Mouse (Mus musculus): ENCODE results near the gene Celf2. TPM values are rescaled to one million over a fixed set of nuclear protein-coding genes. Genes with fewer than 3 reads are reported as not detected.

Gene Celf2
- polyA plus RNA-seq, 1 experiment from 2014 or later, result 68.8 TPM

DNA sequence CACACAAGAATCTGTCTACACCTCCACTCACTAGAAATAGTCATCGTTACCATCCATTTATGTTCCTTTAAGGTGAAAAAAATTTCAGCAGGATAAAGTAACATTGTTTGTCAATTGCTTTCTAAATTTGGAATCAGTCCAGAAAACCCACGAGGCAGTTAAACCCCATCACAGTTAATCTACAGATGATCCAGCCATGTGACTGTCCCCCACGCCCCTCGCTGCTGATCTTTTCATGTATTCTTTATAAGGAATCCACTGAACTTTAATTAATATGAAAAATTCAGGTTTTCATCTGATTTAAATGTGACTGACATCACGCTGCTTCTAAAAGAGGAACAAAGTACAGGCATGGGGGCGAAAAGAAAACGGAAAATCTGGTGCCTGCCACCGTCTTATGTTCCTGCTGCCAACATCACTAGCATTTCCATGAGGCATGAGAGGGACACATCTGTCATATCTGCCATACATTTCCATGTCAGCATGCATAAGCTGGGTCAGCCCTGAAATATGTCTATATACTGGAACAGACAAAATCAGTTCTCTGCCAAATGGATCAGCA is 70.6 kb downstream of the Celf2 start:
- no peaks in the 10 kb centered on the region for H3K4me1 ChIP-seq (ENCODE audit: control insufficient read depth, insufficient read depth, low read length)
- no peak overlapping the region for H3K4me3 ChIP-seq (ENCODE audit: low read depth, low read length)
- H3K27ac ChIP-seq (replicated peaks; ENCODE audit: low read depth, low read length), result no peak overlapping the region
- H3K4me2 ChIP-seq (ENCODE audit: low read depth, low read length), result no peak overlapping the region
- no peak for ATAC-seq (ENCODE audit: low read depth)
- H3K27me3 ChIP-seq (replicated peaks; ENCODE audit: control insufficient read depth, insufficient read depth, low read length), result no peaks in the 10 kb centered on the region
- no peaks in the 10 kb centered on the region for H3K9me3 ChIP-seq (ENCODE audit: control insufficient read depth, low read length)
- no peaks in the 10 kb centered on the region for H3K36me3 ChIP-seq (ENCODE audit: control insufficient read depth, insufficient read depth, low read length)
- whole genome bisulfite sequencing, result 72% methylated on average over 8 of the region's 8 CpGs
- DNase-seq (ENCODE audit: low spot score), result no peak
- no peak overlapping the region for H3K9ac ChIP-seq (ENCODE audit: low read depth, low read length)

DNA sequence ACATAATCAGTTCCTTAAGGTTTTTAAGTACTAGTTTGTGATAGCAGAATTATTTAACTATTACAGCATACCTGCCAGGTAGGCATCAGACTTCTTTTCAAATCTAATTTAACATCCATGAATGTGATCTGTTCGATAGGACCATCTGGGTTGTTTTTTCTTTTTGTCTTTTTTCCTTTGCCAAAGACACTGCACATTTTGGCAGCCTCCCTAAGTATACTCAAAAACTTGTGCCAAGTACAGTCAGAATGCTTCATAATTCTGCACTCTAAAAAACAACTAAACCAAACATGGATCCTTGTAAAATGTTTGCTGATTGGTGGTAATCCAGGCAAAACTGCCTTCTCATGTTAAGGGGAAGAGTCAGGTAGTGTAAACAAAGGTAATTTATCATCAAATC is 82.9 kb downstream of the Celf2 start:
- Histone ChIP-seq H3K36me3 (ENCODE audit: control insufficient read depth, insufficient read depth, low read length) (no peaks in the 10 kb centered on the region), H3K9me3 (ENCODE audit: control insufficient read depth, low read length) (no peaks in the 10 kb centered on the region), H3K9ac (ENCODE audit: low read depth, low read length) (no peak overlapping the region), H3K27me3 (replicated peaks; ENCODE audit: control insufficient read depth, insufficient read depth, low read length) (no peaks in the 10 kb centered on the region), H3K4me1 (ENCODE audit: control insufficient read depth, insufficient read depth, low read length) (no peaks in the 10 kb centered on the region), H3K4me3 (ENCODE audit: low read depth, low read length) (no peak overlapping the region), H3K27ac (replicated peaks; ENCODE audit: low read depth, low read length) (no peak overlapping the region), H3K4me2 (ENCODE audit: low read depth, low read length) (no peak overlapping the region)
- DNase-seq (ENCODE audit: low spot score) (peak; percentile 7), ATAC-seq (ENCODE audit: low read depth) (no peak)
- 54% methylated on average over 1 of the region's 1 CpGs for WGBS

DNA sequence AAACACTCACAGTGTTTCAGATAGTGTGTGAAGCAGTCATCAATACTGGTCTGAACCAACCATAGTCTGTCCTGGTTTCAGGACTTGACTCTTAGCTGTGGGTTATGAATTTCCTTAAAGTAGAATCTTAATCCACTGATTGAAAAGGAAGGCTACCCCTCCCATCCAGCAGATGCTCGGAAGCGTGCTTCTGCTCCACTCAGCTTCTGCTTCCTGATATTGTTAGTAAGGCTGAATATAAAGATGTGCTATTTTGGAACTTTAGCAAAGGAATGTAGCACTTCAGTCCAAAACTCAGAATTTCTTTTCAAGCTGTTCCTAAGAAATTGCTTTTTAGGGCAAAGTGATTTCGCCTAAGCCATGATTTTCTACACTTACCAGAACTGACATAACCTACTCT is 108.8 kb downstream of the Celf2 start:
- Histone ChIP-seq H3K9ac (ENCODE audit: low read depth, low read length) (no peak overlapping the region), H3K27ac (replicated peaks; ENCODE audit: low read depth, low read length) (no peak overlapping the region), H3K9me3 (ENCODE audit: control insufficient read depth, low read length) (no peaks in the 10 kb centered on the region), H3K4me1 (ENCODE audit: control insufficient read depth, insufficient read depth, low read length) (no peaks in the 10 kb centered on the region), H3K4me3 (ENCODE audit: low read depth, low read length) (no peak overlapping the region), H3K36me3 (ENCODE audit: control insufficient read depth, insufficient read depth, low read length) (no peaks in the 10 kb centered on the region), H3K4me2 (ENCODE audit: low read depth, low read length) (no peak overlapping the region), H3K27me3 (replicated peaks; ENCODE audit: control insufficient read depth, insufficient read depth, low read length) (no peaks in the 10 kb centered on the region)
- ATAC-seq (ENCODE audit: low read depth), result no peak
- WGBS, result 75% methylated on average over 3 of the region's 3 CpGs
- DNase-seq (ENCODE audit: low spot score), result no peak

DNA sequence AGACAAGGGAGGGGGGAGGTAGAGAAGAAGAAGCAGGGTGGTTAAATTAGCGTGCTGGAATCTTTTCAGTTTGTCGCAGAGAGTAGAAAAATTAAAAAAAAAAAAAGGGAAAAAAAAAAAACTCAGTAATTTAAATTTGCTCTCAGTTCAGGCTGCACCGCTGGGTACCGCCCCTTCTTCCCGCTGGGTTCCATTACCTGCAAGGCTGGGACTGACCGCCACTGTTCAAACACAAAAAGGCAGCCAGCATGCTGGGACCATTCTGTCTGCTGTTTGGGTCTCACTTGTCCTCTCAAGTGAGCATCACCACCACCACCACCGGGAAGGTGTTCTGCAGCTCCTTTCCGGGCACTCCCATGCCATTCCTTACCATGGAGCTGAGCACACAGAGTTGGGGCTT is 113.4 kb downstream of the Celf2 start:
- DNase-seq (ENCODE audit: low spot score) (no peak), ATAC-seq (ENCODE audit: low read depth) (no peak)
- H3K36me3 ChIP-seq (ENCODE audit: control insufficient read depth, insufficient read depth, low read length), result no peaks in the 10 kb centered on the region

DNA sequence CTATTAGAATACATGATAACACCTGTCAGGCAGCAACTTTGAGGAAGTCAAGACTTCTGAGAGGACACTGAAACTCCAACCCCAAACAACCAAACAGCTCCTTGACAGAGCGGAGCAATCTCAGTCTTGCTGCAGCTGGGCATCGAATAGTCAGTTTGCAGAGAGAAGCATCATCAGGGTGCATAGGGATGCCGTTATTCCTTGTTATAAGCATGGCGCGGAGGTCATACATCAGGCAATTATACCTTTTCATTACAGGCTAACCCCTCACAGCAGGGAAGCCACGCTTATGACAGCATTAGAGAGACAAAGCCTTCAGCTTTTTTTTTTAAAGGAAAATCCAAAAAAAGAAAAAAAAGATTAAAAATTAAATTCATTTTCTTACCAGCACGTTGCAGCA is 113.9 kb downstream of the Celf2 start:
- H3K27ac ChIP-seq (replicated peaks; ENCODE audit: low read depth, low read length), result no peak overlapping the region
- H3K4me1 ChIP-seq (ENCODE audit: control insufficient read depth, insufficient read depth, low read length), result no peaks in the 10 kb centered on the region
- no peaks in the 10 kb centered on the region for H3K36me3 ChIP-seq (ENCODE audit: control insufficient read depth, insufficient read depth, low read length)
- H3K9me3 ChIP-seq (ENCODE audit: control insufficient read depth, low read length), result no peaks in the 10 kb centered on the region
- DNase-seq (ENCODE audit: low spot score) (no peak), ATAC-seq (ENCODE audit: low read depth) (no peak)
- 49% methylated on average over 7 of the region's 7 CpGs for WGBS
- peak overlapping the region; percentile 10 for H3K4me3 ChIP-seq (ENCODE audit: low read depth, low read length)
- no peaks in the 10 kb centered on the region for H3K27me3 ChIP-seq (replicated peaks; ENCODE audit: control insufficient read depth, insufficient read depth, low read length)
- peak overlapping the region; percentile 46 for H3K4me2 ChIP-seq (ENCODE audit: low read depth, low read length)
- H3K9ac ChIP-seq (ENCODE audit: low read depth, low read length), result 0 out of 2 replicates have a peak overlapping the region, but pooled peaks have one; percentile 0

More for the DNA sequence above, 113.4 kb downstream of the Celf2 start:
- 0 out of 2 replicates have a peak overlapping the region, but pooled peaks have one; percentile 0 for H3K9ac ChIP-seq (ENCODE audit: low read depth, low read length)
- H3K4me1 ChIP-seq (ENCODE audit: control insufficient read depth, insufficient read depth, low read length), result no peaks in the 10 kb centered on the region
- WGBS, result 41% methylated on average over 8 of the region's 8 CpGs
- no peak overlapping the region for H3K27ac ChIP-seq (replicated peaks; ENCODE audit: low read depth, low read length)
- H3K9me3 ChIP-seq (ENCODE audit: control insufficient read depth, low read length), result no peaks in the 10 kb centered on the region
- peak overlapping the region; percentile 46 for H3K4me2 ChIP-seq (ENCODE audit: low read depth, low read length)
- H3K4me3 ChIP-seq (ENCODE audit: low read depth, low read length), result peak overlapping the region; percentile 10
- H3K27me3 ChIP-seq (replicated peaks; ENCODE audit: control insufficient read depth, insufficient read depth, low read length), result no peaks in the 10 kb centered on the region

DNA sequence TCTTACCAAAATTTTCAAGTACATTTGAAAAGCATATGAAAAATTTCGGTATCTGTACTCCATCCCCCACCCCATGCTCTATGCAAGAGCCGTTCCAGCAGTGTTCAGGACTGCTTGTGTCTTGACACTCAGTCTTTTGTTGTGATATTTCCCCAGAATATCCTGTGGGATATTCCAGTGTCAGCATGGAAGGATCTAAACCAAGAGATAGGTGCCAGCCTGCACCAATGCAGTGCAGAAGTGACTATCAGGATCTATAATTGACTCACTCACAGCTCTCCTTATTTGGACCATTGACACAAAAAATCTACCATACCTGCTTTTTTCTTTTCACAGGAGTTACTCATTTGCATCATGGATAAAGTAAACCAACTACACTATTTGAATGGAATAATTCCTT is 116.9 kb downstream of the Celf2 start:
- no peaks in the 10 kb centered on the region for H3K4me1 ChIP-seq (ENCODE audit: control insufficient read depth, insufficient read depth, low read length)
- no peaks in the 10 kb centered on the region for H3K9me3 ChIP-seq (ENCODE audit: control insufficient read depth, low read length)

DNA sequence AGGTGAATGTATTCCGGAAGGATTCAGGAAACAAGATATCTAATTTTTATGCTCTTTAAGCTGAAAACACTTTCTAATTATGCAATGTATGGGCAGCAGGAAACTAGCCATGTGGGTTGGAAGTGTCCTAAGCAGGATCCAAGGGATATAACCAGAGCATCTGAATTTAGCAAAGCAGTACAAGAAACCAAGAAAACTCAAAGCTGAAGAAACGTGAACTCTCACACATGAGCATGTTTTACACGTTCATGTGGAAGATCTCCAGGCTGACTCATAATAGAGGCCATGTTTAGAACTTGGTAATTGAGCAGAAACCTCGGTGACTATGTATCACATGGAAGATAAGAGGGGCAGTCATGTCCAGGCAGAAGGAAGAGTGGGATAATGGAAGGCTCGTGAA is 120.1 kb downstream of the Celf2 start:
- DNase-seq (ENCODE audit: low spot score) (no peak), ATAC-seq (ENCODE audit: low read depth) (no peak)
- Histone ChIP-seq H3K9me3 (ENCODE audit: control insufficient read depth, low read length) (no peaks in the 10 kb centered on the region), H3K36me3 (ENCODE audit: control insufficient read depth, insufficient read depth, low read length) (no peaks in the 10 kb centered on the region), H3K27ac (replicated peaks; ENCODE audit: low read depth, low read length) (no peak overlapping the region), H3K4me3 (ENCODE audit: low read depth, low read length) (no peak overlapping the region), H3K27me3 (replicated peaks; ENCODE audit: control insufficient read depth, insufficient read depth, low read length) (no peaks in the 10 kb centered on the region), H3K4me1 (ENCODE audit: control insufficient read depth, insufficient read depth, low read length) (no peaks in the 10 kb centered on the region), H3K4me2 (ENCODE audit: low read depth, low read length) (no peak overlapping the region), H3K9ac (ENCODE audit: low read depth, low read length) (no peak overlapping the region)
- WGBS, result 70% methylated on average over 5 of the region's 5 CpGs

More for the DNA sequence above, 116.9 kb downstream of the Celf2 start:
- H3K4me3 ChIP-seq (ENCODE audit: low read depth, low read length), result no peak overlapping the region
- no peak overlapping the region for H3K9ac ChIP-seq (ENCODE audit: low read depth, low read length)
- ATAC-seq (ENCODE audit: low read depth) (no peak), DNase-seq (ENCODE audit: low spot score) (no peak)
- H3K36me3 ChIP-seq (ENCODE audit: control insufficient read depth, insufficient read depth, low read length), result no peaks in the 10 kb centered on the region
- H3K27me3 ChIP-seq (replicated peaks; ENCODE audit: control insufficient read depth, insufficient read depth, low read length), result no peaks in the 10 kb centered on the region
- H3K4me2 ChIP-seq (ENCODE audit: low read depth, low read length), result no peak overlapping the region
- WGBS, result 82% methylated on average over 2 of the region's 2 CpGs
- no peak overlapping the region for H3K27ac ChIP-seq (replicated peaks; ENCODE audit: low read depth, low read length)

DNA sequence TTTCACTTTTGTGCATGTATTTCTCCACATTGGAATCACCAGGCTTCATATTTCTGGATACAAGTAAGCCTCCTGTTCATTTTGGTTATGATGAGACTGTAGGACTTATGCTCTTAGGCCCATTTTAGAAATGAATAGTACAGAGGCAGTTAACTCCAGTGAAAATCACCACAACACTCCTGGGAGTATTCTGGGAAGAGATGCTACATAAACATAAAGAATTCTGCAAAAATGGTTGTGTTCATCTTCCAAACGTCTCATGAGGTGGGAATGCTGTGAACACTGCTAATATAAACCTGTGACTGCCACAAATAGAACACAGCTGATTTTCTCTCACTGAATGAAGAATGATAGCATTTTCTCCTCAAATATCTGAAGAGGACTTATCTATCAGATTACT is 130.6 kb downstream of the Celf2 start:
- DNase-seq (ENCODE audit: low spot score), result peak; percentile 48
- 22% methylated on average over 1 of the region's 1 CpGs for WGBS
- Histone ChIP-seq H3K9me3 (ENCODE audit: control insufficient read depth, low read length) (no peaks in the 10 kb centered on the region), H3K4me2 (ENCODE audit: low read depth, low read length) (no peak overlapping the region), H3K36me3 (ENCODE audit: control insufficient read depth, insufficient read depth, low read length) (no peaks in the 10 kb centered on the region), H3K27ac (replicated peaks; ENCODE audit: low read depth, low read length) (no peak overlapping the region), H3K4me1 (ENCODE audit: control insufficient read depth, insufficient read depth, low read length) (no peaks in the 10 kb centered on the region), H3K4me3 (ENCODE audit: low read depth, low read length) (no peak overlapping the region), H3K27me3 (replicated peaks; ENCODE audit: control insufficient read depth, insufficient read depth, low read length) (no peaks in the 10 kb centered on the region), H3K9ac (ENCODE audit: low read depth, low read length) (no peak overlapping the region)
- ATAC-seq (ENCODE audit: low read depth), result no peak

DNA sequence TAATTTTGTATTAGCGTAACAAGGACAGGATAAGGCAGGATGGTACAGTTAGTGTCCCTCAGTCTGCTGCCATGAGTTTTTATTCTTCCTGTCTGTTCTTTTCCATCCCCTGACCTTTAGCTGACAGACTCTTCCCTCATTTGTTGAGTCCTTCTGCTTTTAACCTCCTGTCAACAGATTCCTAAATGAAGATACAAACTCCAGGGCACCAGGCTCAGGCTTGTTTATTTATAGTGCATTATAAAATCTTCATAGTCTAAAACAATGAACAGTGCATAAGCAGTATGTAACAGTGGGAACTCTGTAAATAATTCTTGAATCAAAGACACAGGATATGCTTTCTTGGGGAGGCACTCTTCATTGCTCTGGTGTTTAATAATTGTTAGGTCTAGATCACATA is 131.5 kb downstream of the Celf2 start:
- Histone ChIP-seq H3K4me1 (ENCODE audit: control insufficient read depth, insufficient read depth, low read length) (no peaks in the 10 kb centered on the region), H3K27ac (replicated peaks; ENCODE audit: low read depth, low read length) (no peak overlapping the region), H3K9me3 (ENCODE audit: control insufficient read depth, low read length) (no peaks in the 10 kb centered on the region), H3K4me3 (ENCODE audit: low read depth, low read length) (no peak overlapping the region), H3K9ac (ENCODE audit: low read depth, low read length) (no peak overlapping the region), H3K36me3 (ENCODE audit: control insufficient read depth, insufficient read depth, low read length) (no peaks in the 10 kb centered on the region), H3K4me2 (ENCODE audit: low read depth, low read length) (no peak overlapping the region), H3K27me3 (replicated peaks; ENCODE audit: control insufficient read depth, insufficient read depth, low read length) (no peaks in the 10 kb centered on the region)
- DNase-seq (ENCODE audit: low spot score) (no peak), ATAC-seq (ENCODE audit: low read depth) (no peak)
- 93% methylated on average over 1 of the region's 1 CpGs for WGBS

Measured in embryonic facial prominence, embryonic 14.5 days (tissue).